Mouse (Mus musculus) limb, embryonic 14.5 days (tissue): ENCODE results near the gene Nomo1. TPM values are rescaled to one million over a fixed set of nuclear protein-coding genes. Genes with fewer than 3 reads are reported as not detected.

ENCODE experiments used
- ATAC-seq: fragments of 200-750 bp; cut with Nextera tagmentation; 2 replicates; pipeline ENCODE4 v1.8.0; 2017; ENCODE audit warnings: low read depth, moderate number of reproducible peaks, moderate TSS enrichment; ENCODE audit not compliant: low FRiP score
- DNase-seq: peaks from one replicate; pipeline ENCODE4 v3.0.0-alpha.2; 2015; ENCODE audit warnings: low spot score
- H3K27ac ChIP-seq: fragments of 300-500 bp; sonication (generic); replicated peaks from 2 replicates; pipeline ENCODE4 v1.5.1; 2014; ENCODE audit warnings: low read depth, mild to moderate bottlenecking, low read length, moderate library complexity, mixed read lengths
- H3K27me3 ChIP-seq: fragments of 300-500 bp; sonication (generic); 2 replicates; pipeline ENCODE4 v1.6.1; 2014; ENCODE audit warnings: low read length, mixed read lengths; ENCODE audit not compliant: control insufficient read depth, insufficient read depth
- H3K36me3 ChIP-seq: fragments of 300-500 bp; sonication (generic); 2 replicates; pipeline ENCODE4 v1.6.1; 2014; ENCODE audit warnings: mild to moderate bottlenecking, low read length, moderate library complexity, mixed read lengths; ENCODE audit not compliant: control insufficient read depth, insufficient read depth
- H3K4me1 ChIP-seq: fragments of 300-500 bp; sonication (generic); 2 replicates; pipeline ENCODE4 v1.6.1; 2014; ENCODE audit warnings: antibody characterized with exemption, low read length, mixed read lengths; ENCODE audit not compliant: control insufficient read depth, insufficient read depth
- H3K4me2 ChIP-seq: fragments of 300-500 bp; sonication (generic); replicated peaks from 2 replicates; pipeline ENCODE4 v1.6.1; 2014; ENCODE audit warnings: low read depth, mild to moderate bottlenecking, low read length, moderate library complexity; ENCODE audit not compliant: severe bottlenecking
- H3K4me3 ChIP-seq: fragments of 300-500 bp; sonication (generic); replicated peaks from 2 replicates; pipeline ENCODE4 v1.5.1; 2014; ENCODE audit warnings: low read length
- H3K9ac ChIP-seq: fragments of 300-500 bp; sonication (generic); 2 replicates; pipeline ENCODE4 v1.6.1; 2014; ENCODE audit warnings: mild to moderate bottlenecking, low read depth, low read length, moderate library complexity; ENCODE audit not compliant: severe bottlenecking
- H3K9me3 ChIP-seq: fragments of 300-500 bp; sonication (generic); 2 replicates; pipeline ENCODE4 v1.6.1; 2016; ENCODE audit warnings: low read length; ENCODE audit not compliant: control insufficient read depth
- POLR2A ChIP-seq: fragments of 200-500 bp; IDR thresholded peaks from 2 replicates; pipeline ENCODE4 v1.8.0; 2012; ENCODE audit warnings: inconsistent platforms, mild to moderate bottlenecking, moderate library complexity, borderline replicate concordance; ENCODE audit not compliant: insufficient read depth, insufficient read length; ENCODE audit errors: extremely low read depth
- WGBS: fragments of 180-500 bp; shearing (Covaris S2); extraction: QIAGEN DNeasy Blood & Tissue Kit; methylation state at CpG from one replicate; pipeline ENCODE4 v1.1.7; 2014; 5-methylcytosine and 5-hydroxymethylcytosine counted together
- polyA plus RNA-seq, 2 experiments: library from polyadenylated mRNA; depleted of rRNA in 1 of 2; stranded (reverse) in 1 of 2; unstranded in 1 of 2; fragments of >200 nt; fragmentation: Nextera tagmentation in 1 of 2; extraction: Ambion mirVana in 1 of 2; gene quantifications; 2 replicates each; pipeline versions ENCODE4 v1.2.1 to v1.2.3; 2012 to 2014

Gene Nomo1
- polyA plus RNA-seq, 2 experiments, result 21.2 to 39.5 TPM

DNA sequence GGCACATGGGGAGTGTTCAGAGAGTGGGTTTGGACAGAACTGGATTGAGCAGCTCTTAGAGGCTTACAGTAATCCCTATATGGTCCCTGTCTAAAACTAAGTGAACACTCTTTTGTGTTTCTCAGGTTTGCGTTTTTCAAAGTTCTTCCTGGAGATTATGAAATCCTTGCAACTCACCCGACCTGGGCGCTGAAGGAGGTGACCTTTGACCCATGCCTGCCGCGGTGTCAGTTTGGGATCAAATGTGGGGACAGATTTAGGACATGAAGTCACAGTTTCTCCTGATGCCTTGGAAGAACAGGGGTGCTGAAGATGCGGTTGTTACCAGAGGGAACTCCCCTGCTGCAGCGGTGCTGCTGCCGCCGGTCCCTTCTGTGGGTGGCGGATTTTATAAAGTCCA is 10.6 kb downstream of the Nomo1 start:
- Histone ChIP-seq H3K4me1 (no peaks in the 10 kb centered on the region), H3K4me3 (no peak overlapping the region), H3K27ac (no peak overlapping the region), H3K9ac (no peak overlapping the region), H3K27me3 (no peaks in the 10 kb centered on the region), H3K4me2 (no peak overlapping the region), H3K9me3 (no peaks in the 10 kb centered on the region), H3K36me3 (peaks cover 75% of the 10 kb centered on the region)
- ATAC-seq (no peak), DNase-seq (no peak)
- TF ChIP-seq POLR2A, result no peak
- 90% methylated on average over 10 of the region's 10 CpGs for WGBS

DNA sequence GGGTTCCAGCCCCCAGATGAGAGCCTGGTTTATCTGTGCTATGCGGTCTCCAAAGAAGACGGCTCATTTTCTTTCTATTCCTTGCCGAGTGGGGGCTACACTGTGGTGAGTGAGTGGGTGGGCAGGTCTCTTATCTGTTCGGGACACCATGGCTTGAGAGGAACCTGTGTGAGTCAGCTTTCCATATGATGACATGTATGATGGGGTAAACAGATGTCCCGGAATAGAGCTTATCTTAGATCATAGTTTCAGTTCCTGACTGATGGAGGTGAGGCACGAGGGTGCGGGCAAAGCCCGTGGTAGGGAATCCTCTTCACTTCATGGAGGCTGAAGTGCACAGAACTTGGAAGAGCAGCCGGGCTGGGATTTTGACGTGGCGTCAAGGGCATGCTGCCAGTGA is 12.4 kb downstream of the Nomo1 start:
- Histone ChIP-seq H3K4me1 (no peaks in the 10 kb centered on the region), H3K9ac (no peak overlapping the region), H3K4me2 (no peak overlapping the region), H3K36me3 (peaks cover 76% of the 10 kb centered on the region), H3K27me3 (no peaks in the 10 kb centered on the region), H3K27ac (no peak overlapping the region), H3K9me3 (no peaks in the 10 kb centered on the region), H3K4me3 (no peak overlapping the region)
- no peak for ATAC-seq
- no peak for DNase-seq
- WGBS, result 95% methylated on average over 11 of the region's 11 CpGs
- TF ChIP-seq POLR2A, result no peak

DNA sequence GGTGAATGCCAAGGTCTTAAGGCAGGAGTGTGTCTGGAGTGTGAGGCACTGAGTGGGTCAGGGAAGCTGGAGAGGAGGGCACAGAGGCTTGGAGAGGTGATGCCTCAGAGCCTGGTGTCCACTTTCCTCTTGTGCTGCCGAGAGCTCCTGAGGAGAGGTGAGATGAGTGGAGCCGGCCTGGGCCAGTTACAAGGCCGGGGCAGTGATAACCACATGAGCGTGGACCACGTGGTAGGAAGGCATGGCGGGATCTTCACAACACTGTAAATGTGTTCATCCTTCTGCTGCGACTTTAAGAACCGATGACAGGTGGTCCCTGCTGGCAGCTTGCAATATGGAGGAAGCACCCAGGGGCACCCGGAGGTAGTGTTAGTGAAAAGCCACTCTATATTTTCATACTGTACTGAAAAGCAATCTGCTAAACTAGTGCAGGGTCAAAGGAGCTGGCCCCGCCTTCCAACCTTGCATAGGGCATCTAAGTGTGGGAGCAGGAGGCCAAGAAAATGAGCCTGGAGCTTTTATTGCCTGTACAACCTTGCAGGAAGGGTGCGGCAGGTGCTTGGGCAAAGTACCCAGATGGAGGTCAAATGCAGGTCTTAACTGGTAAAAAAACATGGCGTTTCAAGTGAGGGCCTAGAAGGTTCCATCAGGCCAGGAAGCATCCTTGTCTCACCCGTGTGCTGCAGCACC is 14.5 kb downstream of the Nomo1 start:
- 93% methylated on average over 13 of the region's 13 CpGs for WGBS
- Histone ChIP-seq H3K4me1 (no peaks in the 10 kb centered on the region), H3K4me2 (no peak overlapping the region), H3K9ac (no peak overlapping the region), H3K9me3 (no peaks in the 10 kb centered on the region), H3K27ac (no peak overlapping the region), H3K4me3 (no peak overlapping the region), H3K36me3 (peaks cover 74% of the 10 kb centered on the region), H3K27me3 (no peaks in the 10 kb centered on the region)
- TF ChIP-seq POLR2A, result no peak
- no peak for DNase-seq
- ATAC-seq, result no peak

DNA sequence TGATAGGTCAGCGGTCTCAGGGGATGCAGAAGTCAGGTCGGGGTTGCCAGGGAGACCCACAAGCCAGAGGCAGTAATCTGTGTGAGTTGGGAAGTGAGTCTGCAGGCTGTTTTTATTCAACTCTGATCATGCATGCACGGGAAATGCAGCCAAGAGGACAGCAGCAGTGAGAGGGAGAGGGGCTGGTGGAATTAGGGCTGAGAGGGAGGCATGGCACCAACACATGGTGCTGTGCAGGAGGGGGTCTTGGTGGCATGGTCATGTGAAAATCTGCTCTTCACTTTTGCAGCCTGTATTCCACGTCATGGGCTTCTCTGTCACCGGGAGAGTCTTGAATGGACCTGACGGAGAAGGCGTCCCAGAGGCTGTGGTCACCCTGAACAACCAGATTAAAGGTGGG is 16.5 kb downstream of the Nomo1 start:
- Histone ChIP-seq H3K4me1 (no peaks in the 10 kb centered on the region), H3K4me3 (no peak overlapping the region), H3K27me3 (no peaks in the 10 kb centered on the region), H3K9ac (no peak overlapping the region), H3K4me2 (no peak overlapping the region), H3K36me3 (peaks cover 72% of the 10 kb centered on the region), H3K9me3 (no peaks in the 10 kb centered on the region), H3K27ac (no peak overlapping the region)
- no peak for TF ChIP-seq POLR2A
- 93% methylated on average over 7 of the region's 7 CpGs for WGBS
- DNase-seq, result no peak
- ATAC-seq, result no peak

DNA sequence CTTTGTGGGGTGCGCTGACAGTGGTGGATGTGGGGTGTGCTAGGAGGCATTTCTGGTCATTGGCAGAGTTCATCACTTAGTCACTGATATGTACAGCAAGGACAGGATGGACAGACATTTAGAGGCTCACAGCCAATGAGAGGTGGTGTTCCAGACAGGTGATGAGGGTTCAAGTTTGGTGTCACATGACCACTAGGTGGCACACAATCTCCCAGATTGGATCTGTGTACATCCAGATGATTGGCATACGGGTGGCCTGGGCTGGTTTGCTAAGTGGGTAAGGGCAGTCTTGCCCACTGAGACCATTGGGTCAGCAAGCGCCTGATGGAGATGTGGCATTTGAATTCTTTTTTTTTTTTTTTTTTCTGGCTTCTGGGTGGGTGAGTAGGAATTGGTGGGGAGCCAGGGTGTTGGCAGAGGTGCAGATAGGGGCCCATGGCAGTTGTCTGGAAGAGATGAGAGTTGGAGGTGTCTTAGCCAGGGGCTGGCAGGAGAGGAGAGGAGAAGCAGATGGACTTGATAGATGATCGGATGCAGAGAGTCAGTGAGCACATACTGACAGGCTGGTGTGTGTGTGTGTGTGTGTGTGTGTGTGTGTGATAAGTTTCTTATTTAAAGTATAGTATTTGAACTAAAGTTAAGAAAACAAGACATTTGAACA is 18.8 kb downstream of the Nomo1 start:
- TF ChIP-seq POLR2A, result no peak
- peak; percentile 8 for DNase-seq
- WGBS, result 81% methylated on average over 4 of the region's 4 CpGs

DNA sequence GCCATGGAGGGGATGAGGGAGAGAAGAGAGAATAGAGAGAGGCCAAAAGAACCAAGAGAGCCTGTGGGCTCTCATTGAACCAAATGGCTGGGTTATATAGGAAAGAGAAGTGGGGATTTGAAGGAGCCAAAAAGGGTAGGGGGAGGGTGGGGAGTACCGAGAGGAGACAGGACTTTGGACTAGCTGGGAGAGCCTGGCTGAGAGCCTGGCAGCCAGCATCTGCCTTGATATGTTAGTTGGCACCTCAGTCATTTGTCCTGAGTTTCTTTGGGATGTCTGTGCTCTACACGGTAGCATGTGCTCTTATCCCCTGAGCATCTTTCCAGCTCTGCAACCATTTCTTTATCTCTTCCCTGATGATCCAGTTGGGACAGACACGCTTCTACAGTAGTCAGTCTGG is 20.1 kb downstream of the Nomo1 start:
- Histone ChIP-seq H3K4me1 (no peaks in the 10 kb centered on the region), H3K27ac (no peak overlapping the region), H3K27me3 (no peaks in the 10 kb centered on the region), H3K36me3 (peaks cover 68% of the 10 kb centered on the region), H3K9ac (no peak overlapping the region), H3K9me3 (no peaks in the 10 kb centered on the region), H3K4me3 (no peak overlapping the region), H3K4me2 (no peak overlapping the region)
- 94% methylated on average over 3 of the region's 3 CpGs for whole genome bisulfite sequencing
- no peak for DNase-seq
- TF ChIP-seq POLR2A, result no peak
- no peak for ATAC-seq

More for the DNA sequence above, 18.8 kb downstream of the Nomo1 start:
- no peak overlapping the region for H3K27ac ChIP-seq
- H3K27me3 ChIP-seq, result no peaks in the 10 kb centered on the region
- no peak overlapping the region for H3K4me3 ChIP-seq
- H3K9me3 ChIP-seq, result no peaks in the 10 kb centered on the region
- peaks cover 73% of the 10 kb centered on the region for H3K36me3 ChIP-seq
- H3K4me2 ChIP-seq, result no peak overlapping the region
- no peak for ATAC-seq
- H3K4me1 ChIP-seq, result no peaks in the 10 kb centered on the region
- H3K9ac ChIP-seq, result no peak overlapping the region
